Mouse (Mus musculus) frontal cortex, postnatal 14 days (tissue): Measurements from ENCODE around the gene Adk.
"Not testable (repeated sequence)": the region's sequence is repeated elsewhere in the genome, so short reads cannot be mapped to it uniquely, and the experiment has no call there.

Experiments
- DNase-seq, 2 experiments: peaks; one replicate each; pipeline ENCODE4 v3.0.0; 2022; ENCODE audit warnings: low spot score in 2 of 2

Gene Adk

DNA sequence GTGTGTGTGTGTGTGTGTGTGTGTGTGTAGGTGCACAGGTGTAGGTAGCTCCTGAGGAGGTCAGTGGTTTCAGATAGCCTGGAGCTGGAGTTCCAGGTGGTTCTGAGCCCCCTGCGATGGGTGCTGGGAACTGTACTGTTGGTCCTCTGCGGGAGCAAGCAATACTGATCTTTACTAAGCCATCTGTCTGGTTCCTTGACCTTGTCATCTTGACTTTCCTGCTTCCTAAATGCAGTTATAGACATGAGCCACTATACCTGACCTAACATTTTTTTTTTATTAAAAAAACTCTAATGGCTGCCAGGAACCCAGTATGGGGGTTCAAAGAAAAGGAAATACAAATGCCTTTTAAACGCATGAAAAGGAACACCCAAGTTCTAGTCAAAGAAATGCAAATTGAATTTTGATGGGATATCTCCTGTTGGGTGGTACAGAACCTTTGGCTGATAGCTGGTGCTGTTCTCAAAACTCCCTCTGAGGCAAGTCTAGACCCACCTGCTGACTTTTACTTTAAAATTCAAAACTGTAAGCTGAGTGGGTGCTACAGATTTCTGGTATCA, 433.7 kb downstream of the Adk start:
- DNase-seq, result no peak

DNA sequence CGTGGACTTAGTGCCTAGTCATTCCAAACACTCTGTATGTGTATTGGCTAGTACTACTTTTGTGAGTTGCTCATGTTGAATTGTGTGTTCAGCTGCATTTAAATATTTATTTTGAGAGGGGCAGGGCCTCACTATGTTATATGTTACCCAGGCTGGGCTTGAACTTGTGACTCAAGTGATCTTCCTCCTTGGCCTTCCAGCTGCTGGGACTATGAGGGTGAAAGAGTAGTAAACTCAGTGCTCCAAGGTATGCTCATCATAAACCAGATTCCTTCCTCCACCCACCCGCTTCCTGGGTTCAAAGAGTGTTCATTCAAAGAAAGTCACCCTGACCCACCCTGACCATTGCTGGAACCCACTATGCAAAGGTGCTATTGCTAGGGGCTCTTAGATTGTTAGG, 434.8 kb downstream of the Adk start:
- DNase-seq, result not testable (repeated sequence)

DNA sequence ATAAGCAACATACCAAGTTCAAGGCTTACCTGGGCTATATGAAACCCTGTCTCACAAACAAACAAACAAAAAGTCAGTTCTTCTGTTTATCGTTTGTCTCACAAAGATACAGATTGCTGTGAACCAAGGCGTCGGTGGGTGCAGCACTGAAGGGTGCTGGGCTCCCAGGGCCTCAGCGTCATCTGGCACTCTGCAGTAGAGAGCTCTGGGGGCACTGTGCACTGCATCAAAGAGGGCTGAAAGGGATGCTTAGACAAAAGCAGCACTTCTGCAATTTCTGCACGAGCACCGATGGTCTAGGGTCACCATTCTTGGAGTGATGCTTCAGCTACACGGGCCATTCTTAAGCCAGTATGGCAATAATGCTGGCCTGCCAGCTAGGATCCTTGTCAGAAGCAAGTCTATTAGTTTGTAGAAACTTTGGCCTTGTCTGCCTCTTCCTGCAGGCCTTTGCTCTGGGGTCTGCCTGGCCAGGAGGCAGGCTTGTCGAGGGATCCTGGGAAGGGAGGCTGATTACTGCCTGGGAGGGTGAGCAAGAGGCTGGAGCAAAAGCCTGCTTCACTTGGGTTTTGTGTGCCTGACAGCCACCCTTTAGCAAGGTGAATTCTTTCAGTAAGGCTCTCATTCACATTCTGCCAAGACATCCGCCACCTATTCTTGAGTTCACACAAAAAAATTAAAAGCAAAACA, 436.2 kb downstream of the Adk start:
- not testable (repeated sequence) for DNase-seq

DNA sequence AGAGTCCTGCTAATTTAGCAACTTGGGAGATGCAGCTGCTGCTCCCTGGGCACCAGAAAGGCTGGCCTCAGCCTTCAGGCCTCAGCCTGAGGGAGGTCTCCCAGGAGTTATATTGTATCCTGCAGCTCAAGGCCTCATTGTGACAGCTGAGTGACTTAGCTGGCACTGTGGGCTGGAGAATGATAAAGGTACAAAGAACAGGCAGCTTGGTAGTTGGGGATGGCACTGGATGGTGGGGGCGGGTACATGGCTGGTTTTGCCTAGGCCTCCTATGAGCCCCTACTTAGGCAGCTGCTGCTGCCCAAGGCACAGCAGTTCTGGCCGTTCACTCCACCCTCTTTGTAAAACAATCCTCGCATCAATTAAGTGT, 436.7 kb downstream of the Adk start:
- no peak for DNase-seq

DNA sequence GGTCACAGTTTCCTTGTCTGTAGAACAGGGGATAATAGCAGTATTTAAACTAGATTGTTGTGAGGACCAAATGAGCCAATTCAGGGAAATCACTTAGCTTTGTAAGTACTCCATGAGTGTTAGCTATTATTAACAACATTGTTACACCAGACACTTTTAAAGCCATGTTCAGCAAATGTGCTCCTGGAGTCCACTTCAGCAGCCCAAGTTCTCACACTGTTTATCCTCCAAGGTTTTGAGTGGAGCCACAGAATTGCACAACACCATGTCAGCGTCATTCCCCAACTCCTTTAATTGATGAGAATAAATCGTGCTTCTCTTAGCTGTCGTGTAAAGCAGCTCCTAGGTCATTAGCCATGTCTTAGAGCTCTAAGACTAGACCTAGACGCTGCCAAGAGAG, 437.8 kb downstream of the Adk start:
- DNase-seq, result no peak
